17 mouse cellular contexts compared by ENCODE assay signal in the genomic region with DNA sequence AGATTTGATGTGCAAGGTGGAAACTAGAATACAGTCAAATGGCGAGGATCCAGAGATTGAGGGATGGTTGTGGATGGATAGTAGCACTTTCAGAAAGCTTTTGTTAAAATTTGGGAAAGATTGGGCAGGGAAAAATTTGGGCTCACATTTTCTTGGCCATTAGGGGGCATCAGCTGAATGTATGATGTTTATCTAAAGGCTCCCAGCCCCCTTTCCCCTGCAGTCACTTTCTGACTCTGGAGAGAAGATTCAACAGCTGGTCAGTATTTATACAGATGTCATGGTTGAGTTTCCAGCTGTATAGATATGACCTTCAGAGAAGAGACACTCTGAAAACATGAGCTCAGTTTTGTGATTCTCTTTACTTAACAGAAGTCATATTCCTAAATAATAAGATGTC.
DNase-seq lines count a peak whose midpoint lies in the region; ATAC-seq and TF ChIP-seq lines count a peak whose summit lies in the region.
"Had no signal": no experiment of that assay in that cellular context is flagged by ENCODE, and none has a peak within 500 bp of the region (broad histone marks: within the 10 kb centered on the region; RNA-seq: fewer than 3 reads in every experiment).

No protein-coding gene starts in this region.

- ATAC-seq in frontal cortex, adult (ENCODE audit: low TSS enrichment): 0 out of 2 replicates have a peak, but pooled peaks have one; percentile 38
- no peak for ATAC-seq in limb, embryonic 14.5 days (ENCODE audit: low FRiP score, low read depth)
- ATAC-seq: inflammation-experienced regulatory T-cells, adult 6 months had no signal

- H3K27ac ChIP-seq in limb, embryonic 14.5 days (replicated peaks; ENCODE audit: low read depth, low read length): no peak overlapping the region
- no peak overlapping the region for H3K27ac ChIP-seq in limb, embryonic 10.5 days
- H3K27ac ChIP-seq: limb, embryonic 13.5 days had no signal

- H3K4me2 ChIP-seq in limb, embryonic 14.5 days (replicated peaks; ENCODE audit: low read depth, low read length, severe bottlenecking): no peak overlapping the region
- H3K4me2 ChIP-seq: limb, embryonic 13.5 days had no signal

- no peak for TF ChIP-seq POLR2A in limb, embryonic 14.5 days (IDR thresholded peaks at IDR 0.05; ENCODE audit: borderline replicate concordance, extremely low read depth, insufficient read depth, insufficient read length)

- WGBS in limb, embryonic 14.5 days: 23% methylated on average over 1 of the region's 1 CpGs
- WGBS in limb, embryonic 10.5 days: 54% methylated on average over 1 of the region's 1 CpGs

- no peaks in the 10 kb centered on the region for H3K36me3 ChIP-seq in limb, embryonic 14.5 days (ENCODE audit: control insufficient read depth, insufficient read depth, low read length)
- H3K36me3 ChIP-seq in limb, embryonic 10.5 days: no peaks in the 10 kb centered on the region
- H3K36me3 ChIP-seq: limb, embryonic 13.5 days had no signal

- no peaks in the 10 kb centered on the region for H3K9me3 ChIP-seq in limb, embryonic 14.5 days (ENCODE audit: control insufficient read depth, low read length)
- no peaks in the 10 kb centered on the region for H3K9me3 ChIP-seq in limb, embryonic 10.5 days (replicated peaks)
- H3K9me3 ChIP-seq: limb, embryonic 13.5 days; megakaryocyte, embryonic 14.5 days had no signal

- no peaks in the 10 kb centered on the region for H3K27me3 ChIP-seq in limb, embryonic 14.5 days (ENCODE audit: control insufficient read depth, insufficient read depth, low read length)
- H3K27me3 ChIP-seq in limb, embryonic 10.5 days (ENCODE audit: low read depth, poor library complexity, severe bottlenecking): no peaks in the 10 kb centered on the region
- H3K27me3 ChIP-seq: limb, embryonic 13.5 days; megakaryocyte, embryonic 14.5 days had no signal

- H3K4me3 ChIP-seq in limb, embryonic 14.5 days (replicated peaks; ENCODE audit: low read length): no peak overlapping the region
- H3K4me3 ChIP-seq in limb, embryonic 10.5 days: no peak overlapping the region
- H3K4me3 ChIP-seq: erythroblast, embryonic 14.5 days; limb, embryonic 13.5 days; megakaryocyte, embryonic 14.5 days had no signal

- no peak overlapping the region for H3K9ac ChIP-seq in limb, embryonic 14.5 days (ENCODE audit: low read depth, low read length, severe bottlenecking)
- H3K9ac ChIP-seq: limb, embryonic 13.5 days had no signal

- no peaks in the 10 kb centered on the region for H3K4me1 ChIP-seq in limb, embryonic 14.5 days (ENCODE audit: control insufficient read depth, insufficient read depth, low read length)
- no peaks in the 10 kb centered on the region for H3K4me1 ChIP-seq in limb, embryonic 10.5 days
- H3K4me1 ChIP-seq: limb, embryonic 13.5 days; megakaryocyte, embryonic 14.5 days had no signal

- DNase-seq in frontal cortex, postnatal 10 days (ENCODE audit: low spot score in 2 of 2): no peak
- DNase-seq in limb, embryonic 14.5 days (ENCODE audit: low spot score): peak; percentile 3
- no peak for DNase-seq in limb, embryonic 10.5 days (ENCODE audit: low spot score)
- DNase-seq in brain, adult 2 months (ENCODE audit: low read depth, low spot score): peak; percentile 38
- peak; percentile 29 for DNase-seq in layer of hippocampus, adult 9-10 months (ENCODE audit: low spot score)
- DNase-seq in ovary, adult 18-20 months (ENCODE audit: low spot score): no peak
- DNase-seq: cerebellum, postnatal 25 days; heart, adult 18-20 months; heart, postnatal 14 days; kidney, postnatal 4 days; lung, adult 2 months; thymus, postnatal 36 days had no signal

Comparison
In these comparisons a context has a peak if more than half of its experiments do, and no peak if none do; other contexts are left out.
1. DNase-seq: peak in limb, embryonic 14.5 days (single experiment), brain, adult 2 months (single experiment) and layer of hippocampus, adult 9-10 months (single experiment); none in frontal cortex, postnatal 10 days (0 of 2), limb, embryonic 10.5 days (single experiment) and ovary, adult 18-20 months (single experiment).